Mouse (Mus musculus) cerebellum, adult 8-10 months (tissue): ENCODE measurements around the gene Capza1.

Experiments
- DNase-seq: peaks from one replicate; pipeline ENCODE4 v3.0.0; 2022

Capza1 gene

DNA sequence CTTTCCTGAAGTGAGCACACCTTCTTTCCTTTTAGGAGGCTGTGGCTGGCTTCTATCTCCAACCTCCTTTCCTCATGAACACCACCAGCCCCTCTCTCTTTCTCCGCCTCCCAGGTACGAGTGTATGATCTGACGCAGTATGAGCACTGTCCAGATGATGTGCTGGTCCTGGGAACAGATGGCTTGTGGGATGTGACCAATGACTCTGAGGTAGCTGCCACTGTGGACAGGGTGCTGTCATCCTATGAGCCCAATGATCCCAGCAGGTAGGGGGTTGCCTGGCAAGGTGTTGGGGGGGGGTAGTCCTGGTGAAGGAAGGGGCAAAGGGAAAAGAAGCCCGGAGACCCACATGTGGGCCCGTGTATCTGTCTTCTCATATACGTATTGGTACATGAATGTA is 79.0 kb downstream of the Capza1 start:
- no peak for DNase-seq

DNA sequence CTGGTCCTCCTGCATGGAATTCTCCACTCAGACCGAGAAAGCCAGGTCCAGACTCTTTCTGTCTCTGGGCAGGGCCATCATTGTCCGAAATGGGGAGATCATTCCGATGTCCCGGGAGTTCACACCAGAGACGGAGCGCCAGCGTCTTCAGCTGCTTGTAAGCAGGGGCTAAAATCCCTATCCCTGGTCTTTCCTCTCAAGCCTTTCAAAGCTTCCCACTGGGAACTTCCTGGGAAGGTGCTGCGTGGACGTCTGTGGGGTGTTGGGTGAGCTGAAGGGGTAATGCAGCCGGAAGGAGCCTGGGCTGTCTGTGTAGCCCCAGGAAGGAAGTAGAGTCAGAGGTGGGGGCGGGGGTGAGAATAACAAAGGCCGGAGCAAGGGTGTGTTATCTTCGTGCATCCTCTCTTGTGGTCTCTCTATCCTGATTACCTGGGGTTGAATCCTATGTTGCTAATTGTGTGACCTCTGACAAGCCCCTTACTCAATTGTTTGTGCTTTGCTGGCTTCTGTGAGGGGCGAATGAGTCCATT is 80.3 kb downstream of the Capza1 start:
- no peak for DNase-seq

DNA sequence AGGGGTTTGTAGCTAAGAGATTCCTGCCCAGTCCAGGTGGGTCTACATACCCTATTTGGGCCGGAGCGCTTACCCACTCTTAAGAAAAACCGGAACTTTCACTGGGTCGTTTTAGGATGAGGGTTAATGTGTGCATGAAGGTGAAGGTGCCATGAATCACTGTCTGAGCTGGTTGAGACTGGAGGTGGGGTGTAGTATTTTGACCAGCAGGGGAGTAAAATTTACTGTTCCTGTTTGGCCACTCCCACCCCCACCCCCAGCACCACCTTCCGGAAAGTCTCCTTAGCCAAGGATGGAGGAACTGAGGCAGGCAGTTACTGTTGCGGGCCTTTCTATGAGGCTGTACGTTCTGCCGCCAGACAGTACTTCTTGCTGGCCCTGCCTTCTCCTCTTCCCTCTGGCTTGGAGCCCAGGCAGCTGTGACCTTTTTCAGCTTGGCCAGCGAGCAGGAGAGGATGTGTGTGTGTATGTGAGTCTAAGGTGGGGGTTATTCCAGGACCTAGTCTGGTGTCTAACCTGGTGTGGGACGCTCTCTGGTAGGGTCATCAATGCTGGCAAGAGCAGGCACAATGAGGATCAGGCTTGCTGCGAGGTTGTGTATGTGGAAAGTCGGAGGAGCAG is 82.1 kb downstream of the Capza1 start:
- no peak for DNase-seq

DNA sequence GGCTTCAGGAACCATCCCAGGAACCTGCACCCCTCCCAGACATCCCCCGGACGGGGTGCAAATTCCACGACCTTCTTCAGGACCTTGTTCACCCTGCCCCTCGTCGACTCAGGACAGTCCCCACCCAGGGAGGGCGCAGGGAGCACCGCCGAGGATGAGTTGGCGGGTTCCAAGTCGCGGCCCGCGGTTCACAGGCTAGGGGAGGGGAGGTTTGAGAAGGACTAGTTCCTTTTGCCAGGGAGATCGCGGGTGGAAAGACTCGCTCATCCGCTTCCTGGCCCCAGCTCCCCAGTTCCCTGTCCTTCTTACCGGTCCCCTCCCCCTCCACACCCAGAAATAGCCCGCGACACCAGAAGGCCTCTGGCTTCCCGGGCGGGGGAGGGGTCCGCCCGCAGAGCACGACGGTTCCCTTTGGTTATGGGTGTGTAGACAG is 82.8 kb downstream of the Capza1 start, which contains the start of gene Fam19a3:
Gene Fam19a3 (minus strand): TSS at position 370 of the 433 bp plus-strand sequence.
- no peak for DNase-seq

DNA sequence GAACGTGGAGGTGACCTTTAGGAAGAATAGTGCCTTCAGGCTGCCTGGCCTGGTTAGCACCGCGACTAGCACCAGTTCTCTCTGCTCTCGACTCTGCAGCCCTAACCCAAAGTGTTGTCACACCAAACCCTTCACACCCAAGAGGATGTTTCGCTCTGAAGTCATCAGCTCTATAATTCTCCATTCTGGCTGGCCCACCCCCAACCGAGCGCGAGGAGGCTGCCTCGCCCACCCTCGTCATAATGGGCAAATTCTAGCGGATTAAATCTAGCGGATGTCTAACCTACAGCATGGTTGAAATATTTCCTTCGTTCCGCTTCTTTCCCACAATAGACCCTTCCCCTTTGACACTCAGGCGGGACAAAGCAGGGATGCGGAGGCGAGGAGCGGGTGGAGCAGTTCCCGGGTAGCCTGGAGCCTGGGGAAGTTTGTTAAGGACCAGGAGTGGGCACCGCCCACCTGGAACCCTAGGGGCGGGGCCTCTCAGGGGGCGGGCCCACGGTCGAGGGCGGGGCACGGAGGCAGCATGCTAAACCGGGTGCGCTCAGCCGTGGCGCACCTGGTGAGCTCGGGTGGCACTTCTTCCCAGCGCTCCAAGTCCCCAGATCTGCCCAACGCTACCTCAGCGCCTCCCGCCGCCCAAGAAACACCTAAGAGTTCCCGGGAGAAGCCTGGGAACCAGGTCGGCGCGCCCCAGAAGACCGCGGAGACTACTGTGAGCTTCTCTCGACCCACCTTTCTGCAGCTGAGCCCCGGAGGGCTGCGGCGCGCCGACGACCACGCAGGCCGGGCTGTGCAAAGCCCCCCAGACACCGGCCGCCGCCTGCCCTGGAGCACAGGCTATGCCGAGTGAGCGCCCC is 83.5 kb downstream of the Capza1 start, which contains the start of gene Ppm1j:
Gene Ppm1j (plus strand): TSS at position 496 of the 860 bp plus-strand sequence.
- no peak for DNase-seq

DNA sequence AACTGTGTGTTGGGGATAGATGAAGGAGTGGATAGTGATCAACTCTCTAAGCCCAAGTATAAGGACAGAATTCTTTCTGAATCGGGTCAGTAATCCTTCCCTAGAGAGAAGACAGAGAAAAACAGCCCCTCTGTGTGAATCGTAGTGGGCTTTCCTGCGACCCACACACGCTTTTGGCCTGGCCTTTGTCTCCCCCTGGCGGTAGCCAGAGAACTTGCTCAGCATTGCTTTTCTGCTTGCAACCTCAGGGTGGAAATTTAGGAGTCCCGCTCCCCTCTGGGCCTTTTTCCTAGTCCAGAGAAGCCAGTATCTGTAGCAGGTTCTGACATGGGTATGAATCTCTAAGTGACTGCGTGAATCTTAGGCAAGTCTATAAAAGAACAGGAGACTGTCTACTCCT is 84.4 kb downstream of the Capza1 start:
- peak; percentile 32 for DNase-seq

DNA sequence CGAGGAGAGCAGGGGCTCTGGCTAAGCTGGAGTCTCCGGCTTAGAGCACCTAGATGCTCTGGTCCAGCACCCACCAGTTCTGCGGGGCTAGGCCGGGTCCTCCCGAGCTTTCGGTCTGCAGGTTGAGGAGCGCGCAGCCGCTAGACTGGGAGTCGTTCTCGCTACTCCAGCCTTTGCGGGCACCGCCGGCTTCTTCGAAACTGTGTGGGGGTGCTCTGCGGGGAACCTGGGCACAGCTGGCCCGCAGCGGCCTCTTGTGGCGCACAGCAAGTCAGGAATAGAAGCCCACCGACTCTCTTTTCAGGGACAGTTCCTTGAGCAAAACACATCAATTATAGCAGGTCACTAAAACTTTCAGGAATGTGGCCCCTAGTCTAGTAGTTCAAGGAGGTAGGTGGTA is 87.0 kb downstream of the Capza1 start:
- no peak for DNase-seq

DNA sequence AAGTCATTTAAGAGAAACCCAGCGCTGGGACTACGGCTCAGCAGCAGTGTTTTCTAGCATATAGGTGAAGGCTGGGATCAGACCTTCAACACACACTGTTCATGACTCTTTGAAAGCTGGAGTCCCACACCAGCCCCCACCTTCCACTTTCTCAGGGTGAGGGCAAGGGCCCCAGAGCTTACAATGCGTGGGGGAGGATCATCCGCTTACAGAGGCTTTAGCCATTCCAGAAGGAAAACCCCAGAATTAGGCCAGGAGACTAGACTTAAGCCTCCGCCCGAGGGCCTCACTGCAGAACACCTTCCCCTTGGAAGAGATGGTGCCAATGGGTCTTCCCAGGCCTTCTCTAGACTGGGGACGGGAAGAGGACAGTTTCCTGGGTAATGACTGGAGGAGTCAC is 91.0 kb downstream of the Capza1 start:
- no peak for DNase-seq
